Mouse (Mus musculus) erythroblast, embryonic 14.5 days (primary cell): ENCODE data around the gene Dapp1.

Experiments
- GATA1 ChIP-seq: IDR thresholded peaks from 2 replicates; pipeline ENCODE4 v1.6.1; 2012; ENCODE audit warnings: low read length, inconsistent platforms, mixed read lengths
- TAL1 ChIP-seq: IDR thresholded peaks from 3 replicates; pipeline ENCODE4 v1.6.1; 2012; ENCODE audit warnings: low read length, inconsistent platforms, mixed read lengths

GRCm38 (mm10) chr3:137920594-137920993, 60.8 kb downstream of the Dapp1 start:
- TF ChIP-seq TAL1 (no peak), GATA1 (no peak)
